Mouse (Mus musculus): ENCODE data around the gene Irak1bp1. TPM values are rescaled to one million over a fixed set of nuclear protein-coding genes. Genes with fewer than 3 reads are reported as not detected.
A peak's percentile ranks its signal among the peaks of the same experiment; 100 is the strongest.

The Irak1bp1 gene
- 1 to 10 TPM; 3.9 to 4.1 TPM for total RNA-seq (2021)

DNA sequence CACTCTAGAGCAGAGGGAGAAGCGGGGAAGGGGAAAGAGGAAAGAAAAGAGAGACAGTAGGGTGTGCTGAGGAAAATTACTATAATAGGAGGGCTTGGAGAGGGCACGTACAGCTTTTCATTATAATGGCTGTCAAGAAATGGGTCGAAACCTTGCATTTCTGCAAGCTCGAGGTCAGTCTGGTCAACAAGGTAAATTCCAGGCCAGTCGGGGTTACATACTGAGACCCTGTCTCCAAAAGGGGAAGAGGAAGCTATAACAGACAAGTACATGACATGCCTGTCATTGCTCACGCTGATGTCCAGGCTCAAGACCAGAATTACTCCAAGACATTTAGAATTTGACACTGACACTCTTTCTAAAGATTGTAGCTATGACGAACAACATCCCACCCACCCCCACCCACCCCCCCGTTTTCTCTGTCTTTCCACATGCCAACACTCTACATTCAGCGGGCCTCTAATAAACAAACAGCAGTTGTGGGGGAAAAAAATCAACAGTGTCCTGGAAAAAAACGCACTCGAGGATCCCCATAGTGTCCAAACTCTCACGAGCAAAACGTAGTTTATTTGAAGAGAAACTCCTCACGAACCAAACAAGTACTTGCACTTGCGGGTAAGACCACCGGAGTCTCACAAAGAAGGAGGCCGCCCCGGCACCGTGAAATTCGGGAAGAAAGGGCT is at the start of gene Irak1bp1:
Irak1bp1 (plus strand) TSS at position 534 of the 683 bp plus-strand sequence.
- no peak for DNase-seq

DNA sequence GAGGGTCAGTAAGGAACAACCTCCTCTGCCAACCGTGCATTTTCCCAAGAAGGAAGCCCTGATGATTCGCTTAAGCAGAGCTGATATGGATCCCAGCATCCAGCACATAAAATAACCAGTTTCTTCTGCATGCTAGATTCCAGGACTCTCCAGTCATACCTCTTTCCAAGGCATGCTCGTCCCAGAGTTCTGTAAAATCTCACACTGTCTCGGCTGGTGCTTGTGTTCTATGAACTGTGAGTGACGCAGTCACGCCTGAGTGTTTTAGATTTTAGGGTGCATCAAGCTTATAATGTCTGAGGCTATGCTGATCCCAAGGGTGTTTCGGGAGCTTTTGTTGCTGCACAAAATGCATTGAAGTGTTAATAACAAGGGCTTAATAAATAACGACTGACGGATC is 41.0 kb upstream of the Irak1bp1 start:
- DNase-seq = no peak

DNA sequence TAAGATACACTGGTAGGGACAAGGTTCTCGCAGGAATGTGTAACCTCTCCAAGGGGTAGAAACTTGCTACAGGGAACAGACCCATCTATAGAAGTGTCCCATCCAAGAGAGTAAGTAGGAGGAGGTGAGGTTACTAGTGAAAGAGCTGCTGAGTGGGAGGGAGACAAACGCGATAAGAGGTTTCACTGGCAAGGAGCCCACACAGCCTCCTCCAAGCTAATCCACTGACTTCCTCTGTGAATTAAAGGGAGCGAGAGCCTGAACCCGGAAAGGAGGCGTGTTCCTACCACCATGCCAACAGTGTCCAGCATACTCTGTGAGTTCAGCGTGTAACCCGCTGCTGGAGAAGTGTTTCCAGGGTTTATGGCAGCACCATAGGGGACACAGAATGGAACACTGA is 29.0 kb upstream of the Irak1bp1 start:
- DNase-seq = peak; percentile 26

DNA sequence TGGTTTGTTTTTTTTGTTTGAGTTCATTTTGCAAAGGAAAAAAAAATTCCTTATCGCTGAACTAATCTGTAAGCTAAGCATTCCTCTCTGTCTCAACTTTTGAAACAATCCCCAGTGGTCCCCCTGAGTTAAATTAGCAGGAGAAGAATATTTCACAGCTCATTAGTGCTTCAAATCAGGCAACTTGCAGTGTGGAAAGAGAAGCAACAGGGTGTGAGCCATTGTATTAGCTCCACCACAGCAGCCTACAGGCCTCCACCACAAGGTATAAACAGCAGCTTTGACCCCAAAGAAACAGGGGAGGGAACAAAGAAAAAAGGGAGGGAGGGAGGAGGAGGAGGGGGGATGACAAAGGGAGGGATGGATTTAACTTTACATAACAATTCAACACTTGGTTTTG is 22.2 kb upstream of the Irak1bp1 start:
- DNase-seq = no peak

DNA sequence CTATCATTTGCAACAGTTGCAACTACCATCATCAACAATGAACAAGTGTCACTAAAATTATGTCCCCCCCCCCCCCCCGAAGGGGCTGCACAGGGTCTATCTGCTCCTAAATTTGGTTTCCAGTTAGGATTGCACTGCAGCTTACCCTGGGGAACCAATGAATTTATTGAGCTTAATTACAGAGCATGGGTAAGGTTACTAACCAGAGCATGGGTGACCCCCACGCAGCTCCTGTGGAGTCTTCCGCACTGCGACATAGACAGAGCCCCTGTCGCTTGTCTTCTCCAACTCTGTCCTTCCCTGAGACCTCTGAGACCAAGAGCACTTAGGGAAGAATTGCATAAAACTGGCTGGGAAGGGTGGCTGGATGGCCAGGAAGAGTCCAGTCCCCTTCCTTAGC is 21.7 kb upstream of the Irak1bp1 start:
- no peak for DNase-seq

DNA sequence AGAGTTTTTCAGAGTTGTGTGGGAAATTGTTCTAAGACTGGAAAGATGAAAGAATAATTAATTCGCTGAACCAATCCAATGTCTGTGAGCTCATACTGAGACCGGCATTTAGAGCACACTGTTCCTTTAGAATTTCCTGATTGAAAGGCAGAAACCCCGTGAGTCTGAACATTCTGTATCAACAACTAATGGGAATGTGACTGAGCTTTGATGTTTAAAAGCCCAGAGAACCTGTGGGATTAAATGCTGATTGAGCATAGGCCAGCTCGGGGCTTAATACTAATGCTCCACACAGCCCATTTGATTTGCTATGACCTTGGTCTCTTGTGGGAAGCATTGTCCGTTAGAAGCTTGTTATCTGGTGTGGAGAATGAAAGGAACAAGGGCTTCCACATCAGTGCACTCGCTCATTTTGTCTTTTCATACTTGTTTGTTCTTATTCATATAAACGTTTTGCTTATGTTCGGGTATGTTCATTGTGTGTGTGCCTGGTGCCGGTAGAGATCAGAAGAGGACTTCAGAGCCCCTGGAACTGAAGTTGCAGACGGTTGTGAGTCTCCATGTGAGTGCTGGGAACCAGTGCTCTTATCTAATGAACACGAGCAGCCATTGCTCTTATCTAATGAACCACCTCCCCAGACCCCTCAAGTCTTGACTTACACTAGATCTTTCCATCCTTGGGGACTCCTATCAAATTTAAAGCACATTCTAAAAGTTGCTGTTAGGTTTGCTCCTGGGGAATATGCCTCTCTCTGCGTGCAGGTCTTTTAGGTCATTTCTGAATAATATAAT is 17.0 kb upstream of the Irak1bp1 start:
- no peak for DNase-seq

DNA sequence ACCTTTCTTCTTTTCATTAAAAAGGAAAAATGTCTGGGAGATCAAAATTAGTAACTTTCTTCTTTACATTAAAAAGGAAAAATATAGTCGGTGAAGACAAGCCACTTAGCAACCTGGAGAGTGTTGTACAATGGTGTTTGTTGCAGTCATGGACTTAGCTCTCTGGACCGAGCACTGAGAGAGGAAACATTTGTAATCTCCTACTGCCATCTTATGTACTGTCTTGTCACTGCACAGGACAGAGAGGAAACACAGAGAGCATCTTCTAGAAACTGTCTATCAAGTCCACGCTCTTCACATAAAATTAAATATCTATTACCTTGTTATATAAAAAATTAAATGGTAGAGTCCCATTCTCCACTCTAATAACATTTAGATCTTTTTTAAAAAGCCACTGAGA is 14.8 kb upstream of the Irak1bp1 start:
- DNase-seq = no peak

DNA sequence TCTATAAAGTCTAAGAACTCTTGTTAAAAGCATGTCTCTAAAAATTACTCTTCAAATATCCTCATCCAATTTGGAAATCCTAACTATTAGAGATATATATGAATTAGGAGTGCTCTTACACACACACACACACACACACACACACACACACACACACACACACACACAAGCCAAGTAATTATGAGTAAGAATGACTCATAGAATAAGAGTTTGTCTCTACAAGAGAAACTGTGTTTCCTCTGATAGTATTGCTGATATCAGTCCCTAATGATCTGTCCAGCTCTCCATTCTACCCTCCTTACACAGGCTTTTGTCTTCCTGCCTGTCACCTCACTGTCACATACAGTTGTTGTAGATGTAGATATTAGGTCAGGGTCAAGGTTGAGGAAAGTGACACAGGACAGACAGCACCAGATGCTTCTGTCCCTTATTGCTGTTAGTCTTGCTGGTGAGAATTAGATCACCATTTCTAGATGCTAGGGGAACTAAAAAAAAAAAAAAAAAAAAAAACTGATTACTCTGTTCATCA is 14.0 kb upstream of the Irak1bp1 start:
- no peak for DNase-seq

DNA sequence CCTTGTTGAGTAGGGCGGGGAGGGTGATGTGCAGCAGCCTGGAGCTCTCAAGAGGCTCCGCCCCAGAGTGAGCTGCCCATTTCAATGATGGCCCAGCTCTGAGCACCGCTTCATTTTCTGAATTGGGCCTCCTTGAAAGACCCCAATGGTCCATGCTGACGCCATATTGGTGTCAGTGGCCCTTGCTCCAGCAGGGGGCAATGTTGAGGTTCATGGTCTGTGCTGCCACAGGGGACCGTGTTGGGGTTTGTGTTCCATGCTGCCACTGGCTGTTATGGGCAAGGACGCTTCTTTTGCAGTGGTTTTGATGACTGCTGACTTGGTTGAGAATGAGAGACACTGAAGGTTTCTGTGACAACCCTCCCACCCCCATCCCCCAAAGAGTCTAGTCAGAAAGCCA is 2.9 kb upstream of the Irak1bp1 start:
- no peak for DNase-seq

DNA sequence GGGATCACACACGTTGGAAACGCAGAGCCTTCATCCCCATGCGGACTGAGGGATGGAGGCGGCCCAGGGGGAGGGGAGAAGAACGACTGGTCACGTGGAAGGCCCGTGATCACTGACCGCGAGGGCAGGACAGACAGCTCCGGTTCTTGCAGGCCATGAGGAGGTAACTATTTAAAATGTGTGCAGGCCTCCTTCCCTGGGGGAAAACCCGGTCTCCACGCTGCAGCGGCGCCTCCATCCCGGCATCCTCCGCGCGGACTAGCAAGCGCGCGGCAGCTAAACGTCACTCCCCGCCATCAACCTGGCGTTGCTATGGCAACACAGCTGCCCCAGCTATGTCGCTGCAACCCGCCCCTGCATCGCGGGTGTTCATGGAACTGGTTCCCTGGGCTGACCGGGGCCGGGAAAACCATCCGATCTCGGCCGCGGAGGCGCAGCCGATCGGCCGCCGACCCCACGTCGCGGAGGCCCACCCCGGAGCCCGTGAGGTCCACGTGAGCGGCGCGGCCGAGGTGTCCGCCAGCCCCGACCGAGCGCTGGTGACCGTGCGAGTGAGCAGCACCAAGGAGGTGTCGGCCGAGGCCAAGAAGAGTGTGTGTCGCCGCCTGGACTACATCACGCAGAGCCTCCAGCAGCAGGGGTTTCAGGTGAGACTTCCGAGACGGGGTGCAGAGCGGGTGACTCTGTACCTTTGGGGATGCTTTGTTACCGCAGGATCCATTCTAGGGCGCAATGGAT is 522 bp downstream of the Irak1bp1 start:
- DNase-seq = peak; percentile 83

DNA sequence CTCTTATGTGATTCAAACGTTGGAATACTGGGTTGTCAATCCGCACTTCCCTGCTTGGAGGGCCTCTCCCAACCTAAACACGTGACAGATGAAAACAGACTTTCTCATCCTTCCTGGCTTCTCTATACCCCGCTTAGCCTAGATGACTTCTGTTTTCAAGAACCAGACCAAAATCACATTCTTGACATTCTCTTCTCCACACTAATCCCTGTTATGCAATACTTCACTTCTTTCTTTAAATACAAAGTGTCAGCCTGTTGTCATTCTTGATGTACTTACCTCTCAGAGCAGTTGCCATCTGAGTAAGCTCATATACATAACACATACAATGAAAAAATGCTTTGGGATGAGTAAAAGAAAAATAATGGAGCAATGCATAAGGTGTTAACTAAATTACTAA is 2.6 kb downstream of the Irak1bp1 start:
- no peak for DNase-seq

DNA sequence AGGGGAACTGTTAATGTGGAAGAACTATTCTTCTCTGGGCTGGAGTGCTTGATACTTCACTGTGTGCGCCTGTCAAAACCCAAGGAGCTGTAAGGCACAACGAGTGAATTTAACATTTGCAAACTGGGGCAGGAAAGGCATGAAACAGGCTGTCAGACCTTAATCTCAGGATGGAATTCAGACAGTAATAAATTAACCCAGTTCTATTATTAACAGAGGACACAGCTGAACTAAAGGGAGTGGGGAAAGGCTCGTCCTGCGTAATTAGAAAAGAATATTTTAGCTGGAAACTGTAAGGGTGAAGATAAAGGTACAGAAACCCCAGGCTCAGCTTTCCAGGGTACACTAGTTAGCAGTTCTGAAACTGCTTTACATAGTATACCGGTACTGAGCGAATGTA is 6.6 kb downstream of the Irak1bp1 start:
- no peak for DNase-seq

DNA sequence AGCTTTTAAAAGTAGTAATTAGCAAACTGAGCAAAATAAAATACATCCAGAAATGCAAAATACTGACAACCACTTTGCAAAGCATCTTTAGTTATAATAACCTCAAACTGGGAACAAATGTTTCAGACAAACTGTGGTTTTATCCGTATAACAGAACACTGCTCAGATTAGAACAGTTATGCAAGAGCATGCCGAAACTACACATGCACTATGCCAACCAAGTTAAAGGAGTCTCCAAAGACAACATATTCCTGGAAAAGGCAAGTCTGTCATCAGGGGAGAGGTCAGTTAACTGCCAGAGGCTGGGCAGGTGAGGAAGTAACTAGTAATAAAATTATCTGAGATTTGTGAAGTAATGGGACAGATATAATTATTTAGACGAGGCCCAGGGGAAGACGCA is 13.3 kb downstream of the Irak1bp1 start:
- no peak for DNase-seq

DNA sequence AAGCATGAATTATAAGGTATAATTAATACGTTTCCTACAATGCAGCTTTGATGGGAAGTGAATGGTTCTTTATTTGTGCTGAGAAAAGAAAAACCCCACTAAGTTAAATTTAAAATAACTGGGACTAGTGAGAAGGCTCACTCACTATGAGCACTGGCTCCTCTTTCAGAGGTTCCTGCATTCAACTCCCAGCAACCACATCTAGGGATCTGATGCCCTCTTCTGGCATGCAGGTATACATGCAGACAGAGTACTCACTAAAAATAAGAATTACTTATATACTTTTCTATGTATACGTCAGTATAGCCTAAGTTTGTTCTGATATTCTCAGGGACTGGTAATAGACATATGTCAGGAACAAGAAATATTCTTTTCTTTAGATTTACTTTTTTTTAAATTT is 24.7 kb downstream of the Irak1bp1 start:
- DNase-seq = peak; percentile 18

DNA sequence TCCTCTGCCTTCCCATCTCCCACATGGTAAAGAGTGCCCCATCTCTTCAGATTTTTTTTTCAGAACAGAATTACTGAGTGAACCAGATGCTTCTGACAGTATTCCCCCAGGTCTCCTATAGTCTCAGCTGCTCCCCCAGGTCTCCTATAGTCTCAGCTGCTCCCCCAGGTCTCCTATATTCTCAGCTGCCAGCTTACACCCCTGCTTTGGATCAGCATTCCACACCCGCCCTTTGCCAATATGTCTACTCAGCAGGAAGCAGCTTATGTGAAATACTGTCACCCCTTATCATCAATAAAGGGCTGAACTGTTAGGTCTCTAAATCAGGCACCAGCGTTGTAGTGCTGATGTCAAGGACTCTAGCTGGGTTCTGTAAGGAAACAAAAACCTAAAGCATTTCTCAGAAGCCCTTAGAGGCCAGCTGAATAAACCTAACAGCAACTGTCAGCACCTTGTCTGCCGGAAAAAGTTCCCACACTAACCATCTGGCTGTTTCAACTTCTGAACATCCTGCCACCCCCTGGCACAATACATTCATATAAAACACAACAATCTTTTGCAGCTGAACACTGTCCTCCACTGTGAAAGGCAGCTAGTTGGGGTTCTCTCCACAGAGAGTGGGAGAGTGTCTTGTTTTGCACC is 25.8 kb downstream of the Irak1bp1 start:
- DNase-seq = no peak

DNA sequence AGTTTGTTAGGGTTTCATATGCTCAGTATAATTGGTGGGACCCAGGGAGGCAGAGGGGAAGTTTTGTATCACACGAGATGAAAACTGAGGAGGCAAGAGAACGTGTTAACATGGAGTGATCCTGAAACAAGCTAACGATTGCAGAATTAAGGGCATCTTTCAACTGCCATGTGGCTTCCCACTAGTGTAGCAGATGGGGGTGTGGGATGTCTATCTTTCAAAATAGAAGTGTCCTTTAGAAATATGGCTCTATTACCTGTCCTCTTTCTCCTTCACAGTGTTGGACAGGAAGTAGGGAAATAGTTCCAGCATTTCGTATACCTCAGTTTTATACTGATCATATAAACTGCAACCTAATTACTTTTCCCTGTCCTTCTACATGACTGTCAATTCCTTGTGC is 26.9 kb downstream of the Irak1bp1 start:
- no peak for DNase-seq

DNA sequence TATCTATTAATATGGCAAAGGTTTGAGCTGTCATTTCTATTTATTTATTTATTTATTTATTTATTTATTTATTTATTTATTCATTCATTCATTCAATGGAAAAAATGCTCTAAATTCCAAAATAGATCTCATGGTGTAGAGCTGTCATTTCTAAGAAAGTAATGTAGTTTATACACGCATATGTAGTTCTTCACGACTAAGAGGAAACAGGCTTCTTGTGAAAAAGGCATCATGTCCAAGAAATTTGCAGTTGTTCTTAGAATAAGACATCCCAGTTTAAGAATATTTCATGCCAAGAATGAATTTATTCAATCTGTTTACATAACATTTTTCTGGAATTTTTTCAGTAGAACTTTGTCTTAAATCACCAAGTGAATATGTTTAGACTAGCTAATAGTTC is 31.5 kb downstream of the Irak1bp1 start:
- no peak for DNase-seq

DNA sequence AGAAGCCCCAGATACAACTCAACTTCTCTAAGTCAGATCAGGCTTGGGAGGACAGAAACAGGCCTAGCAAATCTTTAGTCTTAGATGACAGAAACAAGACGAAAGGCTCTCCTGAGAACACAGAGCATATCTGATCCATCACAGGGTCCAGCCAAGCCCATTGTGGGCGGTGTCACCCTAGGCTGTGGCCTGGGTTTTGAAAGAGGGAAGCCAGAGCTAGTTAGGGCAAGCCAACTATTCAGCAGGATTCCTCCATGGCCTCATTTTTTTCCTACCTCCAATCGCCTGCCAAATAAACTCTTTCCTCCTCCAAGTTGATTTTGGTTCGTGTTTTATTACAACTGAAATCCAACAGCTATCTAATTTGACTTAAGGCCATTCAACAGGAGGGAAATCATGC is 32.0 kb downstream of the Irak1bp1 start:
- DNase-seq = no peak

DNA sequence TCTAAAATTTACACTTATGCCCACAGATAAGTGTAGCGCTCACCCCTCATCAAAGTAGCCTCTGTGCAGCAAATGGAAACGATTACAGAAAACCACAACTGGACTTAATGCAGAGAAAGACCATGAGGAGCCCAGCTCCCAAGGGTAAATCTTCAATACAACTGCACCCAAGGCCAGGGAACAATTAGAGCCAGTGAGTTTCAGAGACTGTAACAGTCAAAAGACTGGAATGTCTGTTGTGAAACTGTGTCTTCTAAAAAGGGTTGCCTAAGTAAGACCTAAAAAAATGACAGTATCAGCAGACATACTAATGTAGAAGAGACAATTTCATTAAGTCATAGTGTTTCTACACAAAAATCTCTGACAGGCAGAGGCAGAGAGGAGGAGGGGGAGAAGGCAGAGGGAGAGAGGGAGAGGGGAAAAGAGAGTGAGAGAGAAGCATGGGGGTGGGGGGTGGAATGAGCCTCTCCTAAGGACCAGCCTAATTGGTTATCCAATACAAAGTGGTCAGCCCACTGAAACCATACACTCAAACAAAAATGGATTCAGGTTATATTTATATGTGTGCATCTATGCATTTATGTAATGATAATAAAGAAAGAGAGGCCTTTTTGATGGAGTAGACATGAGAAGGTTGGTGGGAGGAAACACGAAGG is 32.6 kb downstream of the Irak1bp1 start:
- DNase-seq = no peak

DNA sequence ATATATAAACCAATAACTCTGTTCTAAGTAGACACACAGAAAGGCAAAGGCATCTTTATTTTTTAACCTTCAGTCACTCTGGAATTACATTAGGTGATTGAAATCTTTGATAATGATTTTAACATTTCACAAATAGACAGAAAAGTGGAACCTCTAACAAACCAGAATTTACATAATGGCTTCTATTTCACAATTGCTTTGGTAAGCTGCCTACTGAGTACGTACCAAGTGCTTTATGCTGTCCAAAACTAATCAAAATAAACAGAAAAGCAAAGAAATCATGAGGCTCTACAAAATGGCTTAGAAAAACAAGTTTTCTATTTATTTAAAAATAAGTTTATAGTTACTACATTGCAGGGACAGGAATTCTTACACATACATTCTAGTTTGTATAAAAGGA is 36.8 kb downstream of the Irak1bp1 start:
- DNase-seq = no peak

DNA sequence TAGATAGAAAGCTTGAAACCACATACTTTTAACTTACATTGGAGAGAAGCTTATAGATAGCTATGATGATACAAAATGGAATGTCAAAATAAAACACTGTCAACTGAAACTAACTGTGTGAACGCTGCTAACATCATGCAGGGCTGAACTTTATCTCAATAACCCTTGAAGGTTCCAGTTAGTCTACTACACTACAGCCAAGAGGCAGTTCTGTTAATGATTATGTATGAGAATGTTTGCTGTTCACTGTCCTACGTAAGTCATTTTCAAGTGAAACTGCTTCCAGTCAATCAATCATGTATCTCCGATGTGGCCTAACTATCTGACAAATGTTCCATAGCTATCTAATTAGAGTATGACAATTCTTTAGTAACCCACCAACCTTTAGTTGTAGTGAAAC is 38.4 kb downstream of the Irak1bp1 start:
- DNase-seq = no peak

DNA sequence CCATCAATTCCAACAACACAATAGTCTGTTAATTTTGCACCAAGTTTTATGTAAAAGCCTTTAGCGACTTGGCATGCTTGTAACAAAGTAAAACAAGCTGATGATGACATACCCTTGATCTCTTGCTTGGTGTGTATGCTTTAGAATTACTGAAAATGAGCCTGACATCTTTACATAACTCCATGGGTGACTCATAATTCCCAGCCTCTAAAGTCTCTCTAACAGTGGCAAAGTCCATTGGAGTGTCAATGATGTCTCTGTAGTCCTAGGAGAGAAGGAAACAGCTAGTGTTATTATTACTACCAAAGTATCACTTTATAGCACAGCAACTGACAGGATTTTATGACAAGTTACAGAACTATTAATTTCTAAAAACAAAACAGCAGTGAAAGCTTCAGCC is 47.7 kb downstream of the Irak1bp1 start:
- no peak for DNase-seq

Data from heart, postnatal 4 days (tissue).